Mouse (Mus musculus) lung, adult 2 months (tissue): Measurements from ENCODE around the gene Epha3. TPM values are rescaled to one million over a fixed set of nuclear protein-coding genes. Genes with fewer than 3 reads are reported as not detected.

ENCODE experiments used
- DNase-seq: peaks from one replicate; pipeline ENCODE4 v3.0.0; 2022
- H3K4me1 ChIP-seq: fragments of 200-500 bp; 2 replicates; pipeline ENCODE4 v1.6.1; 2011; ENCODE audit warnings: low read length; ENCODE audit not compliant: control insufficient read depth, insufficient read depth
- H3K4me3 ChIP-seq: fragments of 200-500 bp; replicated peaks from 2 replicates; pipeline ENCODE3; 2011; ENCODE audit warnings: low read depth, mild to moderate bottlenecking, control low read depth, low read length; ENCODE audit errors: extremely low read depth
- CTCF ChIP-seq: fragments of 200-500 bp; IDR thresholded peaks from 2 replicates; pipeline ENCODE4 v1.5.1; 2011; ENCODE audit warnings: mild to moderate bottlenecking, low read length, control low read depth; ENCODE audit not compliant: insufficient read depth
- POLR2A ChIP-seq: fragments of 200-500 bp; IDR thresholded peaks from 2 replicates; pipeline ENCODE4 v1.6.1; 2011; ENCODE audit warnings: low read depth, mild to moderate bottlenecking, control low read depth, low read length, borderline replicate concordance; ENCODE audit errors: extremely low read depth
- WGBS: fragments of 180-500 bp; shearing (Covaris S2); methylation state at CpG from one replicate; pipeline ENCODE4 v1.1.7; 2018; 5-methylcytosine and 5-hydroxymethylcytosine counted together
- polyA plus RNA-seq: library from polyadenylated mRNA; depleted of rRNA; stranded (reverse); fragments of >200 nt; gene quantifications from 2 replicates; pipeline ENCODE4 v1.2.3, GENCODE M21; 2012

The Epha3 gene
- polyA plus RNA-seq, 1 experiment: 5.4 TPM

GRCm38 (mm10) chr16:63794292-63794691, 69.7 kb downstream of the Epha3 start:
- WGBS: 48% methylated on average over 5 of the region's 5 CpGs
- no peaks in the 10 kb centered on the region for H3K4me1 ChIP-seq
- H3K4me3 ChIP-seq: no peak overlapping the region
- no peak for DNase-seq
- TF ChIP-seq POLR2A: no peak
- TF ChIP-seq CTCF: no peak

- no peak for DNase-seq
- WGBS: 43% methylated on average over 1 of the region's 1 CpGs
- H3K4me3 ChIP-seq: no peak overlapping the region
- TF ChIP-seq CTCF: no peak
- no peak for TF ChIP-seq POLR2A
- H3K4me1 ChIP-seq: no peaks in the 10 kb centered on the region
Measured at GRCm38 (mm10) chr16:63793805-63794204, 70.2 kb downstream of the Epha3 start.

GRCm38 (mm10) chr16:63792084-63792483, 71.9 kb downstream of the Epha3 start:
- no peak for DNase-seq
- Histone ChIP-seq H3K4me1 (no peaks in the 10 kb centered on the region), H3K4me3 (no peak overlapping the region)
- TF ChIP-seq CTCF (no peak), POLR2A (no peak)
- WGBS: 43% methylated on average over 2 of the region's 2 CpGs

GRCm38 (mm10) chr16:63783544-63783943, 80.4 kb downstream of the Epha3 start:
- H3K4me1 ChIP-seq: no peaks in the 10 kb centered on the region
- TF ChIP-seq POLR2A (no peak), CTCF (no peak)
- H3K4me3 ChIP-seq: no peak overlapping the region
- 81% methylated on average over 7 of the region's 7 CpGs for WGBS
- no peak for DNase-seq

- WGBS: 51% methylated on average over 1 of the region's 1 CpGs
- Histone ChIP-seq H3K4me3 (no peak overlapping the region), H3K4me1 (no peaks in the 10 kb centered on the region)
- no peak for DNase-seq
- TF ChIP-seq CTCF (no peak), POLR2A (no peak)
Measured at GRCm38 (mm10) chr16:63782101-63782500, 81.9 kb downstream of the Epha3 start.

GRCm38 (mm10) chr16:63780151-63780550, 83.8 kb downstream of the Epha3 start:
- H3K4me3 ChIP-seq: no peak overlapping the region
- DNase-seq: no peak
- TF ChIP-seq CTCF (no peak), POLR2A (no peak)
- H3K4me1 ChIP-seq: no peaks in the 10 kb centered on the region
- 54% methylated on average over 5 of the region's 5 CpGs for WGBS

GRCm38 (mm10) chr16:63777811-63778210, 86.2 kb downstream of the Epha3 start:
- DNase-seq: no peak
- TF ChIP-seq CTCF (no peak), POLR2A (no peak)
- WGBS: 29% methylated on average over 1 of the region's 1 CpGs
- Histone ChIP-seq H3K4me1 (no peaks in the 10 kb centered on the region), H3K4me3 (no peak overlapping the region)

GRCm38 (mm10) chr16:63772566-63772965, 91.4 kb downstream of the Epha3 start:
- Histone ChIP-seq H3K4me3 (no peak overlapping the region), H3K4me1 (no peaks in the 10 kb centered on the region)
- no peak for TF ChIP-seq CTCF
- TF ChIP-seq POLR2A: no peak
- WGBS: 83% methylated on average over 3 of the region's 3 CpGs
- no peak for DNase-seq

GRCm38 (mm10) chr16:63767589-63767988, 96.4 kb downstream of the Epha3 start:
- H3K4me1 ChIP-seq: no peaks in the 10 kb centered on the region
- TF ChIP-seq CTCF: no peak
- TF ChIP-seq POLR2A: no peak
- WGBS: 63% methylated on average over 5 of the region's 5 CpGs
- no peak overlapping the region for H3K4me3 ChIP-seq
- no peak for DNase-seq

GRCm38 (mm10) chr16:63761177-63761576, 102.8 kb downstream of the Epha3 start:
- Histone ChIP-seq H3K4me3 (no peak overlapping the region), H3K4me1 (no peaks in the 10 kb centered on the region)
- no peak for TF ChIP-seq CTCF
- no peak for TF ChIP-seq POLR2A
- WGBS: 82% methylated on average over 4 of the region's 4 CpGs
- no peak for DNase-seq
